Mouse (Mus musculus) macrophage (primary cell): ENCODE results near the gene Wars2. TPM values are rescaled to one million over a fixed set of nuclear protein-coding genes. Genes with fewer than 3 reads are reported as not detected.

Experiments
- H3K27ac ChIP-seq: fragments of 350-480 bp; formaldehyde crosslinking; 2 replicates; pipeline ENCODE4 v1.9.0; 2021
- H3K36me3 ChIP-seq: fragments of 350-480 bp; formaldehyde crosslinking; 2 replicates; pipeline ENCODE4 v1.9.0; 2021; ENCODE audit errors: inconsistent target
- H3K4me3 ChIP-seq: fragments of 350-480 bp; formaldehyde crosslinking; 2 replicates; pipeline ENCODE4 v1.9.0; 2021; ENCODE audit errors: inconsistent target
- H3K79me2 ChIP-seq: fragments of 350-480 bp; formaldehyde crosslinking; 2 replicates; pipeline ENCODE4 v1.9.0; 2021; ENCODE audit errors: inconsistent target
- WGBS: methylation state at CpG from one replicate; pipeline ENCODE4 v1.1.7; 2026; ENCODE audit warnings: inconsistent platforms; ENCODE audit not compliant: missing documents; 5-methylcytosine and 5-hydroxymethylcytosine counted together
- polyA plus RNA-seq: library from polyadenylated mRNA; stranded (reverse); fragments of 250-400 nt; gene quantifications from 3 replicates; pipeline ENCODE4 v1.2.4, GENCODE M21; 2018; ENCODE audit warnings: inconsistent platforms

The Wars2 gene
- polyA plus RNA-seq, 1 experiment from 2014 or later, result 3.4 TPM

- no peak overlapping the region for H3K27ac ChIP-seq
- no peak overlapping the region for H3K4me3 ChIP-seq
- WGBS, result 96% methylated on average over 3 of the region's 3 CpGs
- H3K36me3 ChIP-seq, result no peaks in the 10 kb centered on the region
- H3K79me2 ChIP-seq, result no peaks in the 10 kb centered on the region
Observed at GRCm38 (mm10) chr3:99160016-99160415, 19.1 kb downstream of the Wars2 start.

- Histone ChIP-seq H3K4me3 (no peak overlapping the region), H3K79me2 (no peaks in the 10 kb centered on the region), H3K27ac (no peak overlapping the region), H3K36me3 (no peaks in the 10 kb centered on the region)
- 100% methylated on average over 2 of the region's 2 CpGs for WGBS
Observed at GRCm38 (mm10) chr3:99162191-99162590, 21.3 kb downstream of the Wars2 start.

- no peaks in the 10 kb centered on the region for H3K36me3 ChIP-seq
- 84% methylated on average over 3 of the region's 4 CpGs for WGBS
- H3K27ac ChIP-seq, result no peak overlapping the region
- no peaks in the 10 kb centered on the region for H3K79me2 ChIP-seq
- no peak overlapping the region for H3K4me3 ChIP-seq
Observed at GRCm38 (mm10) chr3:99167734-99168133, 26.9 kb downstream of the Wars2 start.

- 95% methylated on average over 5 of the region's 5 CpGs for WGBS
- no peak overlapping the region for H3K27ac ChIP-seq
- H3K79me2 ChIP-seq, result no peaks in the 10 kb centered on the region
- H3K36me3 ChIP-seq, result no peaks in the 10 kb centered on the region
- no peak overlapping the region for H3K4me3 ChIP-seq
Observed at GRCm38 (mm10) chr3:99173178-99173577, 32.3 kb downstream of the Wars2 start.

GRCm38 (mm10) chr3:99174658-99175304 lies 33.9 kb downstream of the Wars2 start:
- H3K36me3 ChIP-seq, result no peaks in the 10 kb centered on the region
- H3K79me2 ChIP-seq, result no peaks in the 10 kb centered on the region
- H3K27ac ChIP-seq, result no peak overlapping the region
- 19% methylated on average over 9 of the region's 9 CpGs for WGBS
- H3K4me3 ChIP-seq, result no peak overlapping the region

- Histone ChIP-seq H3K36me3 (no peaks in the 10 kb centered on the region), H3K27ac (no peak overlapping the region), H3K79me2 (no peaks in the 10 kb centered on the region), H3K4me3 (no peak overlapping the region)
- 96% methylated on average over 17 of the region's 17 CpGs for WGBS
Observed at GRCm38 (mm10) chr3:99183355-99184016, 42.6 kb downstream of the Wars2 start.

- Histone ChIP-seq H3K4me3 (no peak overlapping the region), H3K79me2 (no peaks in the 10 kb centered on the region), H3K27ac (no peak overlapping the region), H3K36me3 (no peaks in the 10 kb centered on the region)
- WGBS, result 85% methylated on average over 1 of the region's 1 CpGs
Observed at GRCm38 (mm10) chr3:99184373-99184772, 43.5 kb downstream of the Wars2 start.

GRCm38 (mm10) chr3:99188097-99188496 lies 47.2 kb downstream of the Wars2 start:
- Histone ChIP-seq H3K4me3 (no peak overlapping the region), H3K27ac (no peak overlapping the region), H3K79me2 (no peaks in the 10 kb centered on the region), H3K36me3 (no peaks in the 10 kb centered on the region)
- WGBS, result 100% methylated on average over 1 of the region's 1 CpGs

- H3K36me3 ChIP-seq, result no peaks in the 10 kb centered on the region
- no peak overlapping the region for H3K27ac ChIP-seq
- H3K79me2 ChIP-seq, result no peaks in the 10 kb centered on the region
- WGBS, result 86% methylated on average over 4 of the region's 4 CpGs
- H3K4me3 ChIP-seq, result no peak overlapping the region
Observed at GRCm38 (mm10) chr3:99193576-99193975, 52.7 kb downstream of the Wars2 start.

- Histone ChIP-seq H3K36me3 (no peaks in the 10 kb centered on the region), H3K79me2 (no peaks in the 10 kb centered on the region), H3K27ac (no peak overlapping the region), H3K4me3 (no peak overlapping the region)
Observed at GRCm38 (mm10) chr3:99203331-99203730, 62.5 kb downstream of the Wars2 start.

- Histone ChIP-seq H3K27ac (no peak overlapping the region), H3K4me3 (no peak overlapping the region), H3K36me3 (no peaks in the 10 kb centered on the region), H3K79me2 (no peaks in the 10 kb centered on the region)
- WGBS, result 83% methylated on average over 1 of the region's 1 CpGs
Observed at GRCm38 (mm10) chr3:99208416-99208815, 67.5 kb downstream of the Wars2 start.

- H3K4me3 ChIP-seq, result no peak overlapping the region
- H3K79me2 ChIP-seq, result no peaks in the 10 kb centered on the region
- WGBS, result 89% methylated on average over 14 of the region's 14 CpGs
- no peak overlapping the region for H3K27ac ChIP-seq
- H3K36me3 ChIP-seq, result no peaks in the 10 kb centered on the region
Observed at GRCm38 (mm10) chr3:99211105-99211698, 70.3 kb downstream of the Wars2 start.

GRCm38 (mm10) chr3:99227807-99228206 lies 86.9 kb downstream of the Wars2 start:
- no peak overlapping the region for H3K4me3 ChIP-seq
- no peaks in the 10 kb centered on the region for H3K36me3 ChIP-seq
- no peaks in the 10 kb centered on the region for H3K79me2 ChIP-seq
- no peak overlapping the region for H3K27ac ChIP-seq
- 81% methylated on average over 2 of the region's 2 CpGs for WGBS

GRCm38 (mm10) chr3:99233393-99234318 lies 92.8 kb downstream of the Wars2 start:
- H3K79me2 ChIP-seq, result no peaks in the 10 kb centered on the region
- no peaks in the 10 kb centered on the region for H3K36me3 ChIP-seq
- no peak overlapping the region for H3K27ac ChIP-seq
- H3K4me3 ChIP-seq, result no peak overlapping the region
- 7% methylated on average over 20 of the region's 20 CpGs for WGBS
